Mouse (Mus musculus) subcutaneous adipose tissue, adult 2 months (tissue): ENCODE measurements around the gene Rimkla. TPM values are rescaled to one million over a fixed set of nuclear protein-coding genes. Genes with fewer than 3 reads are reported as not detected.

Source experiments
- polyA plus RNA-seq: library from polyadenylated mRNA; depleted of rRNA; stranded (reverse); fragments of >200 nt; gene quantifications from 2 replicates; pipeline ENCODE4 v1.2.3, GENCODE M21; 2012; ENCODE audit warnings: low replicate concordance; rRNA removed

Rimkla gene
- polyA plus RNA-seq, result 0.27 and 0.77 TPM in 2 replicates

GRCm38 (mm10) chr4:119492291-119492932, at the start of gene Rimkla:
TSS of gene Rimkla (minus strand) at chr4:119492628.

DNA sequence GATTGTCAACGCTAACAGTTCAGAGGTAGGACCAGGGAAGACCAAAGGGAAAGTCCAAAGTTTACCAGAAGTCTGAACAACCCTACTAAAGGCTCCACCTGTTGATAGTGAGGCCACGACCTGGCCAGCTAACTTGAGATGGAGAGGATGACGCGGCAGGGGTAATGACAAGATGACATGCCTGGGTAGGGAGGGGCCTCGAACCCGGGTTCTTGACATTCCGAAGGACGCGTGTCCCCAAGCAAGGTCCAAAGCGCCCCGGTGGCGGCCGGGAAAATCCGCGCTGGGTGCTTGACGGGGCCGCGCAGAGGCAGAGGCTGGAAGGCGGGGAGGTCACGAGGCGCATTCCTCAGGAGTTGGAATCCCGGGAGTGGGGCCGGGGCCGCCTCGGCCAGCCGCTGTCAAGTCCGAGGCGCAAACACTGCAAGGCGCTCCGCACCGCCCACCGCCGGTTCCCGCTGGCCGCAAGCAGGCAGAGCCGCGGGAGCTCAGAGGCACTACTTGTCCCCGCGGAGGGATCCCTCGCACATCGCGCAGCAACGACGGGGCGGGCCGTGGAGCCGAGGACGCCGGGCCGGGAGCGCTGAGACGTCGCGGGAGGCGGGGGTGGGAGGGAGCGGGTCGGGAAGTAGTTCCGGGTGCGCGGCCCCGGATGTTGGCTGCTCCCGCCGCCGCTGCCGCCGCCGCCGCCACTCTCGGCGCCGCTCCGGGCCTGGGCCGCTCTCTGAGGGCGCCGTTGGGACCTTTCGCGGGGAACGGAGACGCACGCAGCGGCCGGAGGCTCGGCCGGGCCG, 46.8 kb upstream of the Rimkla start, which contains the start of gene Frg2f1:
Frg2f1 (minus strand) TSS at position 499 of the 794 bp plus-strand sequence.

GRCm38 (mm10) chr4:119536615-119537014, 44.2 kb upstream of the Rimkla start, which contains the start of gene Foxj3:
TSS of gene Foxj3 (plus strand) at chr4:119537004.

GRCm38 (mm10) chr4:119422294-119422964, 70.0 kb downstream of the Rimkla start, which contains the start of the genes Ppcs and Zmynd12:
TSS of gene Ppcs (minus strand) at chr4:119422420.
TSS of gene Zmynd12 (plus strand) at chr4:119422814.

Other genes with a start within 250 kb of the Rimkla start
- 0.36 and 1.0 TPM in 2 replicates for gene Cldn19, start 237.2 kb downstream of the Rimkla start, polyA plus RNA-seq
- gene Ybx1, start 198.0 kb downstream of the Rimkla start, polyA plus RNA-seq, result 169 and 198 TPM in 2 replicates
- gene Ppih, start 172.1 kb downstream of the Rimkla start, polyA plus RNA-seq, result 7.4 and 13.9 TPM in 2 replicates
- 0.24 and 1.7 TPM in 2 replicates for gene Ccdc30, start 77.1 kb downstream of the Rimkla start, polyA plus RNA-seq
- gene Ppcs, start 70.2 kb downstream of the Rimkla start, polyA plus RNA-seq, result 17.5 and 21.1 TPM in 2 replicates
- gene Zmynd12, start 69.8 kb downstream of the Rimkla start, polyA plus RNA-seq, result 0.49 and 0.60 TPM in 2 replicates
- 11.7 and 21.4 TPM in 2 replicates for gene Foxj3, start 44.4 kb upstream of the Rimkla start, polyA plus RNA-seq
- gene Frg2f1, start 46.9 kb upstream of the Rimkla start, polyA plus RNA-seq, result 8.2 and 8.8 TPM in 2 replicates
- gene Guca2a, start 145.1 kb upstream of the Rimkla start, polyA plus RNA-seq, result not detected in 2 replicates
- 1.1 and 1.2 TPM in 2 replicates for gene Guca2b, start 166.3 kb upstream of the Rimkla start, polyA plus RNA-seq
- gene Hivep3, start 241.2 kb upstream of the Rimkla start, polyA plus RNA-seq, result 13.6 and 15.9 TPM in 2 replicates